Mouse (Mus musculus): ENCODE measurements at regions not wholly inside any gene's neighbourhood (a gene's known extent, or its start where the extent isn't known, plus 50 kb on each side); places are given as distances from the start of the nearest gene placed in this dataset.
"Not testable (repeated sequence)": the region's sequence is repeated elsewhere in the genome, so short reads cannot be mapped to it uniquely, and the experiment has no call there.

- ATAC-seq (replicated peaks; ENCODE audit: low FRiP score, low TSS enrichment, poor library complexity, severe bottlenecking) = no peak
Observed at GRCm38 (mm10) chr2:84042793-84043192, 52.4 kb downstream of the Gm13691 start.

GRCm38 (mm10) chr2:84048398-84049140, 58.2 kb downstream of the Gm13691 start:
- ATAC-seq (replicated peaks; ENCODE audit: low FRiP score, low TSS enrichment, poor library complexity, severe bottlenecking) = no peak

GRCm38 (mm10) chr2:84051883-84052331, 61.6 kb downstream of the Gm13691 start:
- peak; percentile 99 for ATAC-seq (replicated peaks; ENCODE audit: low FRiP score, low TSS enrichment, poor library complexity, severe bottlenecking)

- peak; percentile 68 for ATAC-seq (replicated peaks; ENCODE audit: low FRiP score, low TSS enrichment, poor library complexity, severe bottlenecking)
Observed at GRCm38 (mm10) chr2:84059246-84059645, 68.9 kb downstream of the Gm13691 start.

- no peak for ATAC-seq (replicated peaks; ENCODE audit: low FRiP score, low TSS enrichment, poor library complexity, severe bottlenecking)
Observed at GRCm38 (mm10) chr2:84061221-84061620, 70.9 kb downstream of the Gm13691 start.

- peak; percentile 61 for ATAC-seq (replicated peaks; ENCODE audit: low FRiP score, low TSS enrichment, poor library complexity, severe bottlenecking)
Observed at GRCm38 (mm10) chr2:84064371-84064770, 74.0 kb downstream of the Gm13691 start.

- ATAC-seq (replicated peaks; ENCODE audit: low FRiP score, low TSS enrichment, poor library complexity, severe bottlenecking) = peak; percentile 47; the same call in 1 of the 2 replicates
Observed at GRCm38 (mm10) chr2:84065061-84065460, 74.7 kb downstream of the Gm13691 start.

GRCm38 (mm10) chr2:84065749-84066148, 75.4 kb downstream of the Gm13691 start:
- ATAC-seq (replicated peaks; ENCODE audit: low FRiP score, low TSS enrichment, poor library complexity, severe bottlenecking) = no peak

- no peak for ATAC-seq (replicated peaks; ENCODE audit: low FRiP score, low TSS enrichment, poor library complexity, severe bottlenecking)
Observed at GRCm38 (mm10) chr2:84066151-84066693, 75.9 kb downstream of the Gm13691 start.

GRCm38 (mm10) chr2:84066785-84067526, 76.6 kb downstream of the Gm13691 start:
- ATAC-seq (replicated peaks; ENCODE audit: low FRiP score, low TSS enrichment, poor library complexity, severe bottlenecking) = no peak

- ATAC-seq (replicated peaks; ENCODE audit: low FRiP score, low TSS enrichment, poor library complexity, severe bottlenecking) = no peak
Observed at GRCm38 (mm10) chr2:84068617-84069016, 78.3 kb downstream of the Gm13691 start.

GRCm38 (mm10) chr2:84069411-84069810, 79.1 kb downstream of the Gm13691 start:
- not testable (repeated sequence) for ATAC-seq (replicated peaks; ENCODE audit: low FRiP score, low TSS enrichment, poor library complexity, severe bottlenecking)

- ATAC-seq (replicated peaks; ENCODE audit: low FRiP score, low TSS enrichment, poor library complexity, severe bottlenecking) = no peak
Observed at GRCm38 (mm10) chr2:84072881-84073583, 82.7 kb downstream of the Gm13691 start.

- ATAC-seq (replicated peaks; ENCODE audit: low FRiP score, low TSS enrichment, poor library complexity, severe bottlenecking) = no peak
Observed at GRCm38 (mm10) chr2:84075944-84076343, 85.6 kb downstream of the Gm13691 start.

GRCm38 (mm10) chr2:84079284-84079683, 88.9 kb downstream of the Gm13691 start:
- ATAC-seq (replicated peaks; ENCODE audit: low FRiP score, low TSS enrichment, poor library complexity, severe bottlenecking) = peak; percentile 100

GRCm38 (mm10) chr2:84080228-84080627, 89.9 kb downstream of the Gm13691 start:
- ATAC-seq (replicated peaks; ENCODE audit: low FRiP score, low TSS enrichment, poor library complexity, severe bottlenecking) = peak; percentile 45; the same call in 1 of the 2 replicates

- no peak for ATAC-seq (replicated peaks; ENCODE audit: low FRiP score, low TSS enrichment, poor library complexity, severe bottlenecking)
Observed at GRCm38 (mm10) chr2:84094751-84095150, 104.4 kb downstream of the Gm13691 start.

GRCm38 (mm10) chr2:84098746-84099145, 108.4 kb downstream of the Gm13691 start:
- no peak for ATAC-seq (replicated peaks; ENCODE audit: low FRiP score, low TSS enrichment, poor library complexity, severe bottlenecking)

- ATAC-seq (replicated peaks; ENCODE audit: low FRiP score, low TSS enrichment, poor library complexity, severe bottlenecking) = no peak
Observed at GRCm38 (mm10) chr2:84113562-84113961, 123.2 kb downstream of the Gm13691 start.

- ATAC-seq (replicated peaks; ENCODE audit: low FRiP score, low TSS enrichment, poor library complexity, severe bottlenecking) = no peak
Observed at GRCm38 (mm10) chr2:84119839-84120238, 129.5 kb downstream of the Gm13691 start.
